Mouse (Mus musculus): ENCODE data around the gene Ifi203. TPM values are rescaled to one million over a fixed set of nuclear protein-coding genes. Genes with fewer than 3 reads are reported as not detected.
"Not testable (repeated sequence)": the region's sequence is repeated elsewhere in the genome, so short reads cannot be mapped to it uniquely, and the experiment has no call there.

Gene Ifi203
- polyA plus RNA-seq, 1 experiment from 2014 or later: 0.53 TPM

DNA sequence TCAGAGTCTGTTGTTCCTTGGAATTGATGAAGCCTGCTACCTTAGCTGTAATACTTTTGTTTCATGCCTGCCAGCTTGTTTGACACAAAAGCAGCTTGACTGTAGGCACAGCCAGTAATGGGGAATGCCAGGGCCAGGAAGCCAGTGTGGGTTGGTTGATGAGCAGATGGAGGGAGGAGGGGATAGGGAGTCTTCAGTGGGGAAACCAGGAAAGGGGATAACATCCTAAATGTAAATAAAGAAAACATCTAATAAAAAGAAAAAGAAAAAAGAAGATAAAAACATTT is 251 bp upstream of the Ifi203 start:
- not testable (repeated sequence) for ATAC-seq (ENCODE audit: insufficient number of reproducible peaks, insufficient read depth, low FRiP score, low TSS enrichment, low read depth); H3K27me3 ChIP-seq; H3K9ac ChIP-seq; H3K36me3 ChIP-seq; H3K4me1 ChIP-seq; H3K27ac ChIP-seq; H3K9me3 ChIP-seq; H3K4me3 ChIP-seq; H3K4me2 ChIP-seq

DNA sequence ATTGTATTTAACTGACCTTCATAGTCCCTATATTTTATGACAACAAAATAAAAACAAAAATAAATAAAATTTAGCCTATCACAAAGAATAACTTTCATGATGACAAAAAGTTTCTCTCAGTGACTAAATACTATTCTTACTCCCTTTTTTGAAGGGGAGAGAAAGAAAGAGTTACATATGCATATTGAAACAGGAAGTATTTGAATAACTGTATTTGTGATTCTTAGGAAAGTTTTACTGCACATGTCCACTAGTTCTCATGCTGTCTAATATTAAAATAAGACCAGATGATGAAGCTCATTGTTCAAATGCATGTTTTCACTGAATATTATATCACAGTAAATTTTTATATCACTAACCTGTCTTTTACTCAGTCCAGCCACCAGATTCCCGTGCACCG is 950 bp downstream of the Ifi203 start:
- H3K9ac ChIP-seq; H3K4me3 ChIP-seq; H3K4me1 ChIP-seq; H3K36me3 ChIP-seq; H3K27ac ChIP-seq; ATAC-seq (ENCODE audit: insufficient number of reproducible peaks, insufficient read depth, low FRiP score, low TSS enrichment, low read depth); H3K27me3 ChIP-seq; H3K4me2 ChIP-seq; H3K9me3 ChIP-seq: not testable (repeated sequence)
- WGBS: 92% methylated on average over 2 of the region's 2 CpGs

DNA sequence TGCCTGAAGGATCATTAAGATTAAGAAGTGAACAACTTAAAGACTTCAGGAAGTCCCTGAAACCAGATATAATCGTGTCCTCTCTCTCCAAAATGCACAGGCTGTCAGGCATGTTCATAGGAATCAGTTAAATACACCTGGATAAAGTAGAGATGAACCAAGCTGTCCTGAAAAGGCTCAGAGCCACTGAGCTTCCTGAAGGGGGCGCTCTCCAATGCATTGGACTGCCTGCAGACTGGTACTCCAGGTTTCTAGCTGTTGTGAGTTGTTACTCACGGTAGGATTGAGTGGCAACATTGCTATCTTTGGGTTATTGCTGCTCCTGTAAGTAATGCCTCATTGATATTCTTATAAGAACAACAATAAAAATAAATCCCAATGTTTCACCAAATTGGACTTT is 23.2 kb downstream of the Ifi203 start:
- H3K4me3 ChIP-seq; H3K9me3 ChIP-seq; H3K9ac ChIP-seq; H3K27ac ChIP-seq; H3K36me3 ChIP-seq; H3K27me3 ChIP-seq; H3K4me1 ChIP-seq; H3K4me2 ChIP-seq; ATAC-seq (ENCODE audit: insufficient number of reproducible peaks, insufficient read depth, low FRiP score, low TSS enrichment, low read depth): not testable (repeated sequence)
- WGBS: 44% methylated on average over 3 of the region's 3 CpGs

GRCm38 (mm10) chr1:173914559-173914958 is 27.9 kb downstream of the Ifi203 start:
- H3K4me1 ChIP-seq: no peaks in the 10 kb centered on the region
- H3K27me3 ChIP-seq: no peaks in the 10 kb centered on the region
- WGBS: 78% methylated on average over 2 of the region's 2 CpGs
- no peak for ATAC-seq (ENCODE audit: insufficient number of reproducible peaks, insufficient read depth, low FRiP score, low TSS enrichment, low read depth)
- no peak overlapping the region for H3K27ac ChIP-seq
- H3K9ac ChIP-seq: no peak overlapping the region
- H3K9me3 ChIP-seq: no peaks in the 10 kb centered on the region
- no peak overlapping the region for H3K4me3 ChIP-seq
- no peak overlapping the region for H3K4me2 ChIP-seq
- H3K36me3 ChIP-seq: no peaks in the 10 kb centered on the region

DNA sequence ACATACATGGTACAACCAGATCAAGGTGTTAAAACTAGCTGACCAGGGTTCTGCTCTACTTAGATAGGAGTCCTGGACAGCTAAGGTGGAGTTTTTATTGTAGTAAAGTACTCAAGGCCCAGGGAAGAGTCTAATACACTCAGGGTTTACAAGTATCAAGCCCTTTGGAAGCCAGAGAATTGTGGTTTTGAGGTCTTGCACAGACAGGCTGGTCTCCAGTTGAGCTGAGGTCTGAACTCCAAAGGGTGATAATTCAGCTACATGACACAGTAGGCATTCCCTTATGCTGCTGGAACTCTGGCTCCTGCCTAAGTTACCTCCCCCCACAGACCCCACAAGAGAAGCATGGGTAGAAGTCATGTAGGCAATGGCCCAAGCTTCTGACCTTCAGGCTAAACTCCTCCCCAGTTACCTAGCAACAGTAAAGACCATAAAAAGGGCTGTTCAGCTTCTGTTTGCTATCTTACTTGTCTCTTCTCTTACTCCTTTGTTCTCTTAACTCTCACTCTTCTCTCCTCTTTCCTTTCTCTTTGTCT is 29.1 kb downstream of the Ifi203 start:
- not testable (repeated sequence) for H3K4me1 ChIP-seq; ATAC-seq (ENCODE audit: insufficient number of reproducible peaks, insufficient read depth, low FRiP score, low TSS enrichment, low read depth)

DNA sequence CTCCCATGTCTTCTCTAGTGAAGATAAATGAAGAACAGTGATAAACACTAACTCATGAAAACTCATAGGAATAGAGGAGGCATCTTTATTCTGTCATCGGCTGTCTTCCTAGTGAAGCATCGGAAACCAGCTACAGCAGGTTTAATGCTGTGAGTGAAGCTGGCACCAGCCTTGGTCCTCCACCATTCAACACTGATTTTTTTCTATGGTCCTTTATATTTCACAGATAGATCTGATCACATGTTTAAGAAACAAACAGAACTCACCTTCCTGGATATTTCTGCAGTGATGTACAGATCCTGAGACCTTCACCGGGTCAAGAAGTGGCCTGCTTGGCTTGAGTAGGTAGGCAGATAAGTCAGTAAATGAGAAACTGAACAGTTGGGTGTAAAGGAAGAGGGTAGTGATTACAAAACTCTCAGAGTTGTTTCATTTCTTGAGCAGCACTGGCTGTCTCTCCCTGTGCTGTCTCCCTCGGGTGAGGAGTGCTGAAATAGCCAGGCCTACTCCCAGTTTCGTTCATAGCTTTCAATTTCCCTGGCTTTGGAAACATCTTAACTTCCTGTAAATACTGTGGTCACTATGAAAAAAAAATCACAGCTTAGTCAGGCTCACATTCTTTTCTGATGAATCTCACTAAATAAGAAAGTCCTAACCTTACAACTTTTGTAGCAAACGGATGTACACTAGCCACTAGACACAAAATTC is 29.8 kb downstream of the Ifi203 start, which contains the start of gene Ifi211:
Ifi211 (minus strand) TSS at position 499 of the 708 bp plus-strand sequence.
- H3K4me2 ChIP-seq; H3K9ac ChIP-seq; H3K36me3 ChIP-seq; ATAC-seq (ENCODE audit: insufficient number of reproducible peaks, insufficient read depth, low FRiP score, low TSS enrichment, low read depth); H3K4me1 ChIP-seq; H3K27me3 ChIP-seq; H3K9me3 ChIP-seq; H3K27ac ChIP-seq; H3K4me3 ChIP-seq: not testable (repeated sequence)
- WGBS: 81% methylated on average over 6 of the region's 6 CpGs

More for the DNA sequence above, 29.1 kb downstream of the Ifi203 start:
- H3K27ac ChIP-seq, H3K4me2 ChIP-seq, H3K9ac ChIP-seq, H3K4me3 ChIP-seq, H3K27me3 ChIP-seq, H3K36me3 ChIP-seq, H3K9me3 ChIP-seq: not testable (repeated sequence)

DNA sequence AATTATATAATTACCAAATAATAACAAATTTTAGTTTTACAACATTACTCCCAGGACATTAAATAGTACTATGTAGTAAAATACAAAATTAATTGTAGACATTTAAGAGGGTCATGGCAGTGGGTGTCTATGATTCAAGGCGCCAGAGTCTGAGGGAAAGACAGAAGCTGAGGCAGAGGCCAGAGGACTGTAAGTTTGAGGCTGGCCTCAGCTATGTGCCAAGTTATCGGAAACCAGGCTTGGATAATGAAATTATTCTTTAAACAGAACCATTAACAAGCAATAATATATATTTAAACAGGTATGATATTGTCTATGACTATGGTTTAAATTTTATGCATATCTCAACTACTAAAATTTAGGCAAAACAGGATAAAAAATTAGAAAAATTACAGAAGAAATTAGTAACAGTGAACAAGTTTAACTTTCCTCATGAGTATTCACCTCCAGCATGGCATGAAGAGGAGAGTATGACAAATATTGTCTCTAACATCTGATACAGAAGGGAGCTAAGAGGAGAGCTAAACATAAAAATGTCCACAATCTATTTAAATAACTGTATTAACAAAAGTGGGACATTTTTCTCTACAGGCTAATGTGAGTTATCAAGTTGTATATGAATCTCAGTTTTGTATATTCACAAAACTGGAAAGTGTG is 30.5 kb downstream of the Ifi203 start:
- no peak for ATAC-seq (ENCODE audit: insufficient number of reproducible peaks, insufficient read depth, low FRiP score, low TSS enrichment, low read depth)
- Histone ChIP-seq H3K36me3 (no peaks in the 10 kb centered on the region), H3K27ac (no peak overlapping the region), H3K4me2 (no peak overlapping the region), H3K9ac (no peak overlapping the region), H3K27me3 (no peaks in the 10 kb centered on the region), H3K4me1 (no peaks in the 10 kb centered on the region), H3K9me3 (no peaks in the 10 kb centered on the region), H3K4me3 (no peak overlapping the region)
- 84% methylated on average over 2 of the region's 2 CpGs for WGBS

DNA sequence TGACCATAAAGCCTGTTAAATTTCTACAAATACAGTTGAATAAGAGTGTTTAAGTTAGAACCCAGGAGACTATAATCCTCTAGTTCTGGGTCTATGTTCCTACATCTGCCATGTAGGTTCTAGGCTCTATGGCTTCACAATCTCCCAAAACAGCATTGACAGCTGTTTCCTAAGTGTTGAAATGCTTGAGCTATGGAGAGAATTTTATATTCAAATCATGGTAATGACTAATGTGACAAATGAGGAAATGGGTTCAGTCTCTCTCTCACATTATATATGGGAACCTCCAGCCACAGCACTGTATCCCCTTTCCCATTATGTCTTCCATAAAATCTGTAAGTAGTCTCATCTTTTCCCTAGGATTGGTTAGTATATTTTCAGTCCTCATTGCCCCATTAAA is 34.1 kb downstream of the Ifi203 start:
- H3K4me2 ChIP-seq; H3K9me3 ChIP-seq; H3K36me3 ChIP-seq; ATAC-seq (ENCODE audit: insufficient number of reproducible peaks, insufficient read depth, low FRiP score, low TSS enrichment, low read depth); H3K4me1 ChIP-seq; H3K27me3 ChIP-seq; H3K9ac ChIP-seq; H3K27ac ChIP-seq; H3K4me3 ChIP-seq: not testable (repeated sequence)

DNA sequence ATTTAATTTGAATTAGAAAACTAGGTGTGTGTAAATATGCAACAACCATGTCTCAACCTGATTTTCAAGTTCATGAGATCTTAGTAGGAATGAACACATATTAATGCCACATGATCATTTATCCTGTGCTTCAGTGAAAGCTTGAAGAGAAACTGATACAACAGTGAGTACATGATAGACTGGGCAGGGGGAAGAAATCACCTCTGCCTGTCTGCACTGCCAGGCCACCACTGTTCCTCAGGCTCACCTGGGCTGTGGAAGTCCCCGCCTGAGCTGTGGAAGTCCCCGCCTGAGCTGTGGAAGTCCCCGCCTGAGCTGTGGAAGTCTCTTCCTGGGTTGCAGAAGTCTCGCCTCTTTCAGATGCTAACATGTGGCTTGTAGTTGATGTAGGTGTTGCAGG is 36.6 kb downstream of the Ifi203 start:
- H3K4me1 ChIP-seq; H3K4me3 ChIP-seq; H3K9ac ChIP-seq; H3K36me3 ChIP-seq; ATAC-seq (ENCODE audit: insufficient number of reproducible peaks, insufficient read depth, low FRiP score, low TSS enrichment, low read depth); H3K9me3 ChIP-seq; H3K27me3 ChIP-seq; H3K27ac ChIP-seq; H3K4me2 ChIP-seq: not testable (repeated sequence)
- 93% methylated on average over 4 of the region's 4 CpGs for WGBS

DNA sequence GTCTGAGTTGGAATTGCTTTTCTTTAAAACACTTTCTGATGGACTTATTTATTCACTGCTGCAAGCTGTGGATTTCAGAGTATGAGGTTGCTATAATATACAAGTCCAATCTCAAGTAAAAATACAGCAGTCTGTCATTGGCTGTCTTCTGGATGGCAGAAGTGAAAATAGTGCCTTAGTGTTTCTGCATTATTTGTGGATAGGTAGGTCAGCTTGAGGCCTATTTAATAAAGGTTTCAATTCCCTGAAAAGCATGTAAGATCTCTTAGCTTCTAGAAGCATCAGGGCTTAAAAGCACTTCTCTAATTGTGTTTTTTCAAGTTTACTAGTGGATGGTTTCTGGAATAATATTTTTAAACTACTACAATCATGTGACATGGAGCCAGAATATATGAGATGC is 52.7 kb downstream of the Ifi203 start:
- H3K9me3 ChIP-seq; H3K9ac ChIP-seq; H3K4me1 ChIP-seq; H3K36me3 ChIP-seq; H3K27me3 ChIP-seq; H3K4me2 ChIP-seq; ATAC-seq (ENCODE audit: insufficient number of reproducible peaks, insufficient read depth, low FRiP score, low TSS enrichment, low read depth); H3K4me3 ChIP-seq; H3K27ac ChIP-seq: not testable (repeated sequence)

DNA sequence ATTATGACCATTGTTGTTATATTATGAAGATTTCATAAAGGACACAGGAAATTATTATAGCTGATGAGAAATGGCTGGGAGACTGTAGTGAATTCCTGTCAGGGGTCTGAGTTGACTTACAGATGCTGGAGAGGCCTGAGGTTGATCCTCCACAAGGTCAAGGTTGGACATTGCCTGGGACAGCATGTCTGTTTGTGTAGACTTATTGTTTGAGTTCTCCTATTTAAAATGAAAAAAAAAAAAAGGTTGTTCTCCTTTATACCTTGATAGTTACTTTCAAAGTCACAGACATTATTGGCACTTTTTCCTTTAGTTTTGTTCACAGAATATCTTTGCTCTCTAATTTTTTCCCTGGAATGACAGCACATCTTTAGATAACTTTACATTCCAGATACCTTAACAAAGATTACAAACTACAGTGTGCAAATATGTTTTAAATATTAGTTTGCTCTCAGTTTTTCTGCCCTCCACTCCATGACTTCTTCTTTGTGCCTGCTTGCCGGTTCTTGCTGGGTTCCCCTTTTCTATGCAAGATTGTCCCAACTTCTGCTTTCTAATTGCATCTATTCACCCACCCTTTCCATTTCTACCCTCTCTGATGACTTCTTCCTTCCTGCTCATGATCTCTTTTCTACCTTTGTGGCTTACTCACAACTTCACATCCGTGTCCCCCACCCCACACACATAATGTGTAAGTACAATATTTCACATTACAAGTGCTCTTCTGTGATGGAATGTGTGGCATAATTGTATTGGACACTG is 55.3 kb downstream of the Ifi203 start:
- not testable (repeated sequence) for ATAC-seq (ENCODE audit: insufficient number of reproducible peaks, insufficient read depth, low FRiP score, low TSS enrichment, low read depth); H3K27me3 ChIP-seq; H3K9me3 ChIP-seq; H3K4me3 ChIP-seq; H3K9ac ChIP-seq; H3K36me3 ChIP-seq; H3K4me2 ChIP-seq; H3K27ac ChIP-seq; H3K4me1 ChIP-seq
- 83% methylated on average over 1 of the region's 2 CpGs for WGBS

DNA sequence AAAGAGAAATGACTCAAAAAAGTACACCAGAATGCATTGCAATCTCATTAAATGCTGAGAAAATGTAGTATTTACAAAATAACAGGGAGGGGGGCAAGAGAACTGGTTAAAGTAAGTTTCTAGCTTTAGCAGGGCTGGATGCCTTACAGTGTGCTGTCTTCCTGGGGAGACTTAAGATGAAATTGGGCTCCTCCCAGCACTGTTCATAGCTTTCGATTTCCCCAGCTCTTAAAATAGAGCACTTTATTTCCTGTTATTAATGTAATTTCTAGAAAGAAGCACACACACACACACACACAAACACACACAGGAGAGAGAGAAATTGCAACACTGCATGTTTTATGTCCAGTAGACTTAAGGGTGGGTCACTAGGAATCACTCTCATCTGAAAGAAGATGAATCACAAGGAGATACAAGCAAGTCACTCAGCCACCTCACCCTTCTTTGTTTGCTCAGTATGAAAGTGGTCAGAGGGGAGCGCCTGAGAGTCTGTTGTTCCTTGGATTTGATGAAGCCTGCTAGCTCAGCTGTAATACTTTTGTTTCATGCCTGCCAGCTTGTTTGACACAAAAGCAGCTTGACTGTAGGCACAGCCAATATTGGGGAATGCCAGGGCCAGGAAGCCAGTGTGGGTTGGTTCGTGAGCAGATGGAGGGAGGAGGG is 62.3 kb downstream of the Ifi203 start:
- not testable (repeated sequence) for H3K27me3 ChIP-seq; H3K4me1 ChIP-seq; ATAC-seq (ENCODE audit: insufficient number of reproducible peaks, insufficient read depth, low FRiP score, low TSS enrichment, low read depth); H3K4me2 ChIP-seq; H3K9ac ChIP-seq; H3K9me3 ChIP-seq; H3K36me3 ChIP-seq; H3K27ac ChIP-seq; H3K4me3 ChIP-seq
- WGBS: 72% methylated on average over 3 of the region's 3 CpGs
